Comparison of ENCODE assay signal across 8 mouse cellular contexts in the genomic region with DNA sequence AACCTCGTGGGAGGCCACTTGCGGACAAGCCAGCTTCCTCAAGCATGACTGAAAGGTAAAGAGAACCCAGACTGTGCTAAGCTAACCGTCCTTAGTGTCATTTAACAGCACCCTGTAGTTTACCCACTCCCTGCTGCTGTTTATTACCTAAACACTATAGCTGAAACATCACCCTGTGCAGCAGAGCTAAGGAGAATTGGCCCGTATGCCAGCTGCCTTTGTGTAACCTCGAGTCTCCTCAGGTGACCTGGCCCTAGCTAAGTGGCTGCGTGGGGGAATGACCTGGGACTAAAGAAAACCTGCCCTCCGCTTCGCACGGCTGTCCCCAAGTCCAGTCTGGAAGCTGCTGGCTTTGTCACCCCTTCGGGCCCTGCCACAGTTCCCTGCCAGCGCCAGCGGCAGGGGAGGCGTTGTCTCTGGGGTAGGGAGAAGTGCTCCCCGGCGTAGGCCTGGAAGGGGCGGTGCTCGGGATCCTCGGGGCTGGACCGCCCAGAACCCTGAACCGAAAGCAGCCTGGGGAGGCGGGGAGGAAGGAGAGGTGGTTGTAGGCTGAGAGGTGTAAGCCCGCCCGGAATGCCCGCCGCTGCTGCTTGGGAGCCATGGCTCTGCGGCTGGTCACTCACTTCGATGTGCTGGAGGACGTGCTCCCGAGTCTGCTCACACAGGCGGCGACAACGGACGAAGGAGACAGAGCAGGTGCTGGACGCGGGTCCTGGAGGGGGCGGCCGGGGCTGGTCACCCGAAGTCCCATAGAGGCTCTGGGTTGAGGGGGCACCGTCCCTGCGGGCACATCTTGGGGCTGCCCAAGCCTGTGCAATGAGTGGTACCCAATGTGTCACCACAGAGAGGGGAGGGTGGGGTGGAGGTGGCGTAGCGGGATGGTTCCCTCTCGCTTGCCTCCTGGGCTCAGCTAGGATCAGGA. TPM values are rescaled to one million over a fixed set of nuclear protein-coding genes. Genes with fewer than 3 reads are reported as not detected.
DNase-seq lines count a peak whose midpoint lies in the region; ATAC-seq and TF ChIP-seq lines count a peak whose summit lies in the region.

A gene (plus strand): TSS at position 492 of the 922 bp plus-strand sequence.

- peak within 1 kb of the TSS; percentile 64 to 65 for H3K4me3 ChIP-seq in ES-E14 (ENCODE audit: insufficient read depth in 1 of 2, low read depth in 1 of 2, low read length in 2 of 2, poor library complexity in 1 of 2, severe bottlenecking in 1 of 2)
- H3K4me3 ChIP-seq in forebrain, embryonic 15.5 days, result peak within 1 kb of the TSS; percentile 55

- H3K36me3 ChIP-seq in ES-E14 (ENCODE audit: control insufficient read depth, insufficient read depth, low read length, poor library complexity, severe bottlenecking), result no peaks in the 10 kb centered on the region
- no peaks in the 10 kb centered on the region for H3K36me3 ChIP-seq in forebrain, embryonic 15.5 days

- H3K9me3 ChIP-seq in ES-E14 (ENCODE audit: control insufficient read depth, insufficient read depth, low read depth, low read length), result no peaks in the 10 kb centered on the region
- H3K9me3 ChIP-seq in forebrain, embryonic 15.5 days, result no peaks in the 10 kb centered on the region

- peak within 1 kb of the TSS; percentile 81 for H3K4me2 ChIP-seq in forebrain, embryonic 15.5 days (replicated peaks)

- intact Hi-C loops in heart, postnatal 36 days (cut with DNase I), result loop anchor here (5.0 kb wide), 2 partner anchors 71 to 129 kb away; a partner anchor contains a TSS

- in situ Hi-C loops in ES-E14 (cut with MboI; ENCODE audit: low sequenced_read_pairs in 2 of 2, unreplicated experiment in 2 of 2), result no loop called here

- 4% methylated on average over 43 of the region's 43 CpGs for WGBS in forebrain, embryonic 15.5 days

- peak within 1 kb of the TSS; percentile 41 for H3K9ac ChIP-seq in ES-E14 (ENCODE audit: insufficient read depth, low read depth, low read length, poor library complexity, severe bottlenecking)
- peak within 1 kb of the TSS; percentile 66 for H3K9ac ChIP-seq in forebrain, embryonic 15.5 days (replicated peaks)

- no peak within 1 kb of the TSS for H3K27ac ChIP-seq in ES-E14 (ENCODE audit: insufficient read depth, low read depth, low read length, poor library complexity, severe bottlenecking)
- H3K27ac ChIP-seq in forebrain, embryonic 15.5 days (replicated peaks), result no peak within 1 kb of the TSS

- peak; percentile 93 for ATAC-seq in forebrain, embryonic 15.5 days (replicated peaks)

- H3K27me3 ChIP-seq in forebrain, embryonic 15.5 days, result no peaks in the 10 kb centered on the region

- no peak for DNase-seq in ES-E14 (ENCODE audit: low read depth, low spot score)
- DNase-seq in cerebellum, adult 11 months, result peak; percentile 51
- peak; percentile 73 to 81 for DNase-seq in heart, postnatal 36 days
- peak; percentile 35 to 50 for DNase-seq in layer of hippocampus, adult 8-10 months (ENCODE audit: low spot score in 2 of 2)
- DNase-seq in lung, postnatal 10 days, result peak; percentile 88
- peak; percentile 43 for DNase-seq in ovary, postnatal 10 days (ENCODE audit: low spot score)
- DNase-seq in thymus, postnatal 0 days (ENCODE audit: low spot score), result peak; percentile 40

- H3K4me1 ChIP-seq in ES-E14 (ENCODE audit: control insufficient read depth in 2 of 2, insufficient read depth in 2 of 2, low read length in 2 of 2, poor library complexity in 1 of 2), result peaks cover 0 to 2% of the 10 kb centered on the region in 2 experiments; a peak in 1 of 4 replicates
- peaks cover 22% of the 10 kb centered on the region for H3K4me1 ChIP-seq in forebrain, embryonic 15.5 days

TF ChIP-seq in ES-E14, 5 proteins besides CTCF, POLR2A, EP300 and RAD21:
- TF ChIP-seq CHD2 (IDR thresholded peaks at IDR 0.05; ENCODE audit: low read depth, low read length), result no peak
- no peak for TF ChIP-seq MAFK (IDR thresholded peaks at IDR 0.05; ENCODE audit: insufficient read depth, low read depth, low read length)
- no peak for TF ChIP-seq ZNF384 (IDR thresholded peaks at IDR 0.05; ENCODE audit: low read depth, low read length)
- no peak for TF ChIP-seq ZC3H11A (IDR thresholded peaks at IDR 0.05; ENCODE audit: borderline replicate concordance, low read depth, low read length)
- no peak for TF ChIP-seq HCFC1 (IDR thresholded peaks at IDR 0.05; ENCODE audit: borderline replicate concordance, insufficient read depth, low read length)
TF ChIP-seq in ES-E14: peak in this region for 0.

RNA-seq across cellular contexts. Expression of the gene that starts here (rescaled TPM):
- 2.8 and 4.2 TPM in 2 replicates for total RNA-seq in ES-E14 (2012; rRNA removed)
- polyA plus RNA-seq in forebrain, embryonic 15.5 days (2015; fragmentation: Nextera tagmentation; extraction: Ambion mirVana), result 11.8 TPM in 2 replicates
- 1 to 10 TPM; 4.2 to 4.5 TPM for total RNA-seq in heart, postnatal 36 days (2021)
- total RNA-seq in layer of hippocampus, adult 8-10 months (2022), result 10 to 100 TPM in 3 of 4 experiments, 1 to 10 TPM in 1; 9.0 to 13.9 (median 11.2) TPM
- polyA plus RNA-seq in thymus, postnatal 0 days (2015; fragmentation: Nextera tagmentation; extraction: Ambion mirVana), result 1.9 and 2.2 TPM in 2 replicates
